Comparison of ENCODE assay signal across 31 mouse cellular contexts in genomic region chr10:123692186-123692925, GRCm38 (mm10).
DNase-seq lines count a peak whose midpoint lies in the region; ATAC-seq and TF ChIP-seq lines count a peak whose summit lies in the region.
"Had no signal": no experiment of that assay in that cellular context is flagged by ENCODE, and none has a peak within 500 bp of the region (broad histone marks: within the 10 kb centered on the region; RNA-seq: fewer than 3 reads in every experiment).

No protein-coding gene starts in this region.

- TF ChIP-seq EP300 in stomach, postnatal 0 days (optimal IDR thresholded peaks at IDR 0.05), result no peak

- intact Hi-C loops in heart, postnatal 36 days (cut with DNase I), result no loop called here

- no peaks in the 10 kb centered on the region for H3K9me3 ChIP-seq in forebrain, embryonic 12.5 days
- H3K9me3 ChIP-seq in forebrain, embryonic 10.5 days, result no peaks in the 10 kb centered on the region
- no peaks in the 10 kb centered on the region for H3K9me3 ChIP-seq in heart, embryonic 16.5 days (replicated peaks; ENCODE audit: control insufficient read depth, low read length)
- H3K9me3 ChIP-seq in midbrain, embryonic 11.5 days (ENCODE audit: control insufficient read depth, low read length), result no peaks in the 10 kb centered on the region
- H3K9me3 ChIP-seq in midbrain, embryonic 16.5 days (replicated peaks; ENCODE audit: control insufficient read depth, low read length, poor library complexity, severe bottlenecking), result no peaks in the 10 kb centered on the region
- H3K9me3 ChIP-seq in stomach, postnatal 0 days (ENCODE audit: control insufficient read depth, low read length), result no peaks in the 10 kb centered on the region
- H3K9me3 ChIP-seq: embryonic facial prominence, embryonic 13.5 days; hindbrain, embryonic 10.5 days; intestine, embryonic 15.5 days; limb, embryonic 10.5 days; liver, embryonic 15.5 days; lung, embryonic 15.5 days; stomach, embryonic 15.5 days had no signal

- no peaks in the 10 kb centered on the region for H3K4me1 ChIP-seq in forebrain, embryonic 12.5 days
- peaks cover 18% of the 10 kb centered on the region for H3K4me1 ChIP-seq in forebrain, embryonic 10.5 days
- peaks cover 5% of the 10 kb centered on the region; the same call in 1 of the 2 replicates for H3K4me1 ChIP-seq in heart, embryonic 16.5 days (ENCODE audit: control insufficient read depth, insufficient read depth, low read length)
- no peaks in the 10 kb centered on the region for H3K4me1 ChIP-seq in midbrain, embryonic 11.5 days (ENCODE audit: control insufficient read depth, insufficient read depth, low read length)
- H3K4me1 ChIP-seq in midbrain, embryonic 16.5 days (ENCODE audit: control insufficient read depth, insufficient read depth, low read length), result peaks cover 2% of the 10 kb centered on the region; the same call in 1 of the 2 replicates
- H3K4me1 ChIP-seq in stomach, postnatal 0 days (replicated peaks; ENCODE audit: control insufficient read depth, insufficient read depth), result no peaks in the 10 kb centered on the region
- H3K4me1 ChIP-seq: embryonic facial prominence, embryonic 13.5 days; hindbrain, embryonic 10.5 days; intestine, embryonic 15.5 days; limb, embryonic 10.5 days; liver, embryonic 15.5 days; lung, embryonic 15.5 days; megakaryocyte, embryonic 14.5 days; stomach, embryonic 15.5 days had no signal

- WGBS in forebrain, embryonic 12.5 days, result 24% methylated on average over 8 of the region's 8 CpGs
- 58% methylated on average over 8 of the region's 8 CpGs for WGBS in forebrain, embryonic 10.5 days
- 58% methylated on average over 8 of the region's 8 CpGs for WGBS in heart, embryonic 16.5 days
- 81% methylated on average over 8 of the region's 8 CpGs for WGBS in midbrain, embryonic 11.5 days
- 67% methylated on average over 8 of the region's 8 CpGs for WGBS in midbrain, embryonic 16.5 days
- 80% methylated on average over 8 of the region's 8 CpGs for WGBS in stomach, postnatal 0 days

- no peak overlapping the region for H3K4me3 ChIP-seq in forebrain, embryonic 12.5 days (replicated peaks)
- no peak overlapping the region for H3K4me3 ChIP-seq in forebrain, embryonic 10.5 days
- H3K4me3 ChIP-seq in heart, embryonic 16.5 days (ENCODE audit: low read length), result no peak overlapping the region
- H3K4me3 ChIP-seq in midbrain, embryonic 11.5 days (ENCODE audit: low read depth, low read length), result no peak overlapping the region
- no peak overlapping the region for H3K4me3 ChIP-seq in midbrain, embryonic 16.5 days (ENCODE audit: low read depth, low read length)
- H3K4me3 ChIP-seq in stomach, postnatal 0 days (ENCODE audit: low read depth, low read length), result no peak overlapping the region
- H3K4me3 ChIP-seq: embryonic facial prominence, embryonic 13.5 days; erythroblast, embryonic 14.5 days; gastrocnemius, adult 2 months; hindbrain, embryonic 10.5 days; intestine, embryonic 15.5 days; layer of hippocampus, adult 2 months; limb, embryonic 10.5 days; liver, embryonic 15.5 days; lung, embryonic 15.5 days; megakaryocyte, embryonic 14.5 days; stomach, embryonic 15.5 days had no signal

- H3K9ac ChIP-seq in forebrain, embryonic 12.5 days, result no peak overlapping the region
- no peak overlapping the region for H3K9ac ChIP-seq in heart, embryonic 16.5 days (ENCODE audit: low read length)
- no peak overlapping the region for H3K9ac ChIP-seq in midbrain, embryonic 11.5 days (ENCODE audit: low read length)
- H3K9ac ChIP-seq in midbrain, embryonic 16.5 days (ENCODE audit: low read depth, low read length), result no peak overlapping the region
- no peak overlapping the region for H3K9ac ChIP-seq in stomach, postnatal 0 days (ENCODE audit: low read length)
- H3K9ac ChIP-seq: embryonic facial prominence, embryonic 13.5 days; intestine, embryonic 15.5 days; liver, embryonic 15.5 days; lung, embryonic 15.5 days; stomach, embryonic 15.5 days had no signal

- H3K36me3 ChIP-seq in forebrain, embryonic 12.5 days (replicated peaks), result no peaks in the 10 kb centered on the region
- no peaks in the 10 kb centered on the region for H3K36me3 ChIP-seq in forebrain, embryonic 10.5 days (replicated peaks)
- H3K36me3 ChIP-seq in heart, embryonic 16.5 days (ENCODE audit: control insufficient read depth, insufficient read depth), result no peaks in the 10 kb centered on the region
- H3K36me3 ChIP-seq in midbrain, embryonic 11.5 days (ENCODE audit: control insufficient read depth, insufficient read depth, low read length), result no peaks in the 10 kb centered on the region
- no peaks in the 10 kb centered on the region for H3K36me3 ChIP-seq in midbrain, embryonic 16.5 days (ENCODE audit: control insufficient read depth, insufficient read depth, low read length)
- H3K36me3 ChIP-seq in stomach, postnatal 0 days (ENCODE audit: control insufficient read depth, insufficient read depth, low read length), result no peaks in the 10 kb centered on the region
- H3K36me3 ChIP-seq: embryonic facial prominence, embryonic 13.5 days; hindbrain, embryonic 10.5 days; intestine, embryonic 15.5 days; limb, embryonic 10.5 days; liver, embryonic 15.5 days; lung, embryonic 15.5 days; stomach, embryonic 15.5 days had no signal

- 0 out of 2 replicates have a peak, but pooled peaks cover 2% of the 10 kb centered on the region for H3K27me3 ChIP-seq in forebrain, embryonic 12.5 days
- H3K27me3 ChIP-seq in forebrain, embryonic 10.5 days (ENCODE audit: poor library complexity, severe bottlenecking), result no peaks in the 10 kb centered on the region
- H3K27me3 ChIP-seq in heart, embryonic 16.5 days (ENCODE audit: control insufficient read depth, insufficient read depth, low read length), result no peaks in the 10 kb centered on the region
- no peaks in the 10 kb centered on the region for H3K27me3 ChIP-seq in midbrain, embryonic 11.5 days (ENCODE audit: control insufficient read depth, insufficient read depth, low read length)
- no peaks in the 10 kb centered on the region for H3K27me3 ChIP-seq in midbrain, embryonic 16.5 days (ENCODE audit: control insufficient read depth, insufficient read depth, low read depth, low read length)
- H3K27me3 ChIP-seq in stomach, postnatal 0 days (ENCODE audit: control insufficient read depth, insufficient read depth, low read length), result no peaks in the 10 kb centered on the region
- H3K27me3 ChIP-seq: embryonic facial prominence, embryonic 13.5 days; intestine, embryonic 15.5 days; liver, embryonic 15.5 days; lung, embryonic 15.5 days; megakaryocyte, embryonic 14.5 days; stomach, embryonic 15.5 days had no signal

- TF ChIP-seq CTCF in stomach, postnatal 0 days (IDR thresholded peaks at IDR 0.05; ENCODE audit: low read depth), result no peak

- DNase-seq in forebrain, embryonic 10.5 days (ENCODE audit: extremely low spot score, low spot score), result no peak
- DNase-seq in heart, postnatal 36 days, result no peak
- peak; percentile 26 for DNase-seq in midbrain, embryonic 11.5 days (ENCODE audit: low spot score, missing footprints)
- no peak for DNase-seq in stomach, postnatal 0 days (ENCODE audit: low spot score)
- DNase-seq: adrenal gland, postnatal 14 days; cerebellum, adult 8-10 months; cerebellum, postnatal 36 days; embryo, embryonic 11 days; gastrocnemius, adult 2 months; kidney, postnatal 10 days; liver; lung, postnatal 36 days; midbrain, embryonic 14.5 days; right cerebral cortex, postnatal 4 days; thymus, adult 18-20 months; thymus, postnatal 4 days had no signal

- ATAC-seq in forebrain, embryonic 12.5 days (ENCODE audit: low FRiP score), result peak; percentile 64; the same call in 1 of the 2 replicates
- ATAC-seq in heart, embryonic 16.5 days (replicated peaks; ENCODE audit: extremely low read depth, insufficient read depth, low FRiP score), result peak; percentile 41; the same call in 1 of the 2 replicates
- ATAC-seq in midbrain, embryonic 11.5 days (ENCODE audit: low FRiP score), result no peak
- no peak for ATAC-seq in midbrain, embryonic 16.5 days
- no peak for ATAC-seq in stomach, postnatal 0 days (ENCODE audit: low FRiP score, low TSS enrichment)
- ATAC-seq: hindbrain, embryonic 16.5 days; intestine, embryonic 15.5 days had no signal

- H3K27ac ChIP-seq in forebrain, embryonic 12.5 days, result no peak overlapping the region
- no peak overlapping the region for H3K27ac ChIP-seq in forebrain, embryonic 10.5 days
- H3K27ac ChIP-seq in heart, embryonic 16.5 days (ENCODE audit: low read length), result 0 out of 2 replicates have a peak overlapping the region, but pooled peaks have one; percentile 33
- no peak overlapping the region for H3K27ac ChIP-seq in midbrain, embryonic 11.5 days (ENCODE audit: low read depth, low read length)
- H3K27ac ChIP-seq in midbrain, embryonic 16.5 days (ENCODE audit: low read length), result no peak overlapping the region
- no peak overlapping the region for H3K27ac ChIP-seq in stomach, postnatal 0 days (replicated peaks)
- H3K27ac ChIP-seq: embryonic facial prominence, embryonic 13.5 days; gastrocnemius, adult 2 months; hindbrain, embryonic 10.5 days; intestine, embryonic 15.5 days; layer of hippocampus, adult 2 months; limb, embryonic 10.5 days; liver, embryonic 15.5 days; lung, embryonic 15.5 days; stomach, embryonic 15.5 days had no signal

- H3K4me2 ChIP-seq in forebrain, embryonic 12.5 days, result no peak overlapping the region
- H3K4me2 ChIP-seq in heart, embryonic 16.5 days (ENCODE audit: low read depth, low read length), result no peak overlapping the region
- H3K4me2 ChIP-seq in midbrain, embryonic 11.5 days, result no peak overlapping the region
- H3K4me2 ChIP-seq in midbrain, embryonic 16.5 days (ENCODE audit: low read length), result no peak overlapping the region
- no peak overlapping the region for H3K4me2 ChIP-seq in stomach, postnatal 0 days (replicated peaks; ENCODE audit: low read depth)
- H3K4me2 ChIP-seq: embryonic facial prominence, embryonic 13.5 days; heart, embryonic 11.5 days; intestine, embryonic 15.5 days; liver, embryonic 15.5 days; lung, embryonic 15.5 days; stomach, embryonic 15.5 days had no signal

Comparison
In these comparisons a context has a peak if more than half of its experiments do, and no peak if none do; other contexts are left out.
1. ATAC-seq: peak in forebrain, embryonic 12.5 days (single experiment) and heart, embryonic 16.5 days (single experiment); none in midbrain, embryonic 11.5 days (single experiment), midbrain, embryonic 16.5 days (single experiment) and stomach, postnatal 0 days (single experiment).